Mouse (Mus musculus): Measurements from ENCODE around the gene Gm20747.
"Not testable (repeated sequence)": the region's sequence is repeated elsewhere in the genome, so short reads cannot be mapped to it uniquely, and the experiment has no call there.

Gene Gm20747

DNA sequence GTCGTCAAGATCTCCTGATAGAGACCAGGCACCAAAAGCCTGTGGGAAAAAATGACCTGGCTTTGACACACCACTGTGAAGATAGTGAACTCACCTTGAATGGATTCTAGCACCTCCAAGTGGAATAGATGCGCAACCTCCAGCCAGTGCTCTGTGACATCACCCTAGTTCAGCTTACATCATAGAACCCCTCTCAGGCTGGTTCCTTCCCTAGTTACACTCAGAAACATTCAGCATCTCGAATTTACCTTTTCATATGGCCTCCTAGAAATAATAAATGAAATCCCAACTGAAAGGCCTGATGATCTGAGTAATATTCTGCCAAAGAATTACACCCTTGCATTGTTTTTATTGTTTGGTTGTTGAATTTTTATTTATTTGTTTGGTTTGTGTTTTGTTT lies at the start of gene Gm20747:
Gm20747 (minus strand) TSS at position 101 of the 400 bp plus-strand sequence.
- not testable (repeated sequence) for DNase-seq (ENCODE audit: low spot score)
